Mouse (Mus musculus) kidney, adult 2 months (tissue): ENCODE data around the gene Dmrtb1.

Source experiments
- CTCF ChIP-seq: fragments of 200-500 bp; conservative IDR thresholded peaks from 2 replicates; pipeline ENCODE4 v1.5.1; 2011; ENCODE audit warnings: low read depth, mild to moderate bottlenecking, control low read depth, low read length, moderate library complexity, mixed read lengths; ENCODE audit not compliant: insufficient read depth, insufficient read length
- POLR2A ChIP-seq: fragments of 200-500 bp; IDR thresholded peaks from one replicate; pipeline ENCODE4 v1.6.1; 2011; ENCODE audit warnings: low read depth, low read length, control low read depth

- TF ChIP-seq POLR2A (no peak), CTCF (no peak)
Measured at GRCm38 (mm10) chr4:107675645-107676044, 8.4 kb downstream of the Dmrtb1 start.
